Mouse (Mus musculus): Measurements from ENCODE around the gene Rtl5. TPM values are rescaled to one million over a fixed set of nuclear protein-coding genes. Genes with fewer than 3 reads are reported as not detected.
A peak's percentile ranks its signal among the peaks of the same experiment; 100 is the strongest.

The Rtl5 gene
- polyA plus RNA-seq, 1 experiment, result 64.7 TPM

DNA sequence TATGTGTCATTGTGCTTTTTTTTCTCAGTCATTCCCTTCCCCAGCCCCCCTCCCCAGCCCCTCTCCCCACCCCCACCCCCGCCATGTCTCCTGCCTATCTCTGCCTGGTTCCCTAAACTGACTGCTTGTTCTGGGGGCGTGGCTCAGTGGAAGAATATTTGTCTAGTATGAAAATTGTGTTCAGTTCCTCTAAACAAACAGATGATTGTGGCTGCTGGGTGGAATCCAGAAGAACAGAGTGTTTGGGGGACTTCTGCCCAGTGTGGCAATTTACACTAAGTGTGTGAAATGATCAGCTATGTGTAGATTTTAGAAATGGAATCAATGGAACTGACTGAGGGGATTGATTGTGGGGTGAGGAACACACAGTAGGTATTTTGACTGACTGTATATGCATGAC lies 37.5 kb downstream of the Rtl5 start:
- DNase-seq (ENCODE audit: low read depth), result no peak
- TF ChIP-seq POLR2A (IDR thresholded peaks at IDR 0.05; ENCODE audit: borderline replicate concordance, extremely low read depth, insufficient read depth, insufficient read length, poor library complexity, severe bottlenecking), result no peak
- no peak for TF ChIP-seq CTCF (IDR thresholded peaks at IDR 0.05; ENCODE audit: borderline replicate concordance, extremely low read depth, insufficient read depth, insufficient read length)

DNA sequence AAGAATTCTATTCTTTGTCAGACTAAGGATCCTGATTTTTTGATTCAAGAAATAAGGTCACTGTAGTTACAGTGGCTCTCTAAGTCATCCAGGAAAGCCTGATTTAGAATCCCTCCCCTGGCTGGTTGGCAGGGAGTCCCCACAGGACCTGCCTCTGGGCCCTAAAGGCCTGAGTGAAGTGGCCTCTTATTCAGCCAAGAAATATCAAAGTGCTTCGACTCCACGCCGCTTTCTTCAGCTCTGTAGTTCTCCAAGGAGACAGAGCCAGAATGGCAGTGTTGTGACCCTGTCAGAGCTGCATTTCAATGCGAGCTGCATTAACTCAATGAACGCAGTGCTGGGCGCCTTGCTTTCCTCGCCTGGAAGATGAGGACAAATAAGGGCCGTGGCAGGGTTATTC lies 38.7 kb downstream of the Rtl5 start:
- DNase-seq (ENCODE audit: low read depth), result peak; percentile 58
- no peak for TF ChIP-seq CTCF (IDR thresholded peaks at IDR 0.05; ENCODE audit: borderline replicate concordance, extremely low read depth, insufficient read depth, insufficient read length)
- no peak for TF ChIP-seq POLR2A (IDR thresholded peaks at IDR 0.05; ENCODE audit: borderline replicate concordance, extremely low read depth, insufficient read depth, insufficient read length, poor library complexity, severe bottlenecking)

DNA sequence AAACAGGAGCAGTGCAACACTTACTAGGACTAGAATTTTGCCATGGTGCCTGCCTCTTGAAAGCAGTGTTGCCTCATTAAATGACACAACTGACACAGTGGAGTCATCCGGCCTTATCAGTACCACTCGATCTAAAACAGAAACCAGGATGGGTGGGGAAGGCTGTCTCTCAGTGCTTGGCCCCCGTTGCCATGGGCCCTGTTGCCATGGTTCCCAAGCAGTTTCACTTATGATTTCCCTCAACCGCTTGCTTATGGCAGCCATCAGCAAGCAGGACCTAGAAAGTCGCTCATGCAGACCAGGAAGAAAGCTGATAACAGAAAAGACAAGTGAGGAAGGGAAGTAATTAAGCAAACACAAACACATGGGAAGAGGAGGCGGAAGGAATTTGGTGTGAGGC lies 39.3 kb downstream of the Rtl5 start:
- peak; percentile 45 for DNase-seq (ENCODE audit: low read depth)
- TF ChIP-seq POLR2A (IDR thresholded peaks at IDR 0.05; ENCODE audit: borderline replicate concordance, extremely low read depth, insufficient read depth, insufficient read length, poor library complexity, severe bottlenecking) (no peak), CTCF (IDR thresholded peaks at IDR 0.05; ENCODE audit: borderline replicate concordance, extremely low read depth, insufficient read depth, insufficient read length) (no peak)

DNA sequence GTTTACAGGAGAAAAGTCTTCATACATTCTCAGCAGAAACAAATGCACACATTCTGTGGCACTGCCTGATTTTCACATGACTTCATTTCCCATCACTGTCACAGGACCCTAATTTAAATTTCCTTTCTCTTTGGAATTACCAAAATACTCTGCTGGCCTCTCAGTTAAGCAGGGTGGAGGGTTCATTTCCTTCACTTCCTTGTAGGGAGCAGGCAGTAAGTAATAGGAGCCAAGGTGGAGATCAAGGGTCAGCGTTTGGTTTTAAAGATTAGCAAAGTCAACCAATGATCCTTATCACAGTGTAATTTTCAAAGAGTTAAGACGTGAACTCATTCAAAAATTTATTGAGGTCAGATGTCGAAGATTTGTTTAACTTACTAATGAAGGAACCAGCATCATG lies 46.1 kb downstream of the Rtl5 start:
- no peak for TF ChIP-seq POLR2A (IDR thresholded peaks at IDR 0.05; ENCODE audit: borderline replicate concordance, extremely low read depth, insufficient read depth, insufficient read length, poor library complexity, severe bottlenecking)
- no peak for TF ChIP-seq CTCF (IDR thresholded peaks at IDR 0.05; ENCODE audit: borderline replicate concordance, extremely low read depth, insufficient read depth, insufficient read length)
- no peak for DNase-seq (ENCODE audit: low read depth)

DNA sequence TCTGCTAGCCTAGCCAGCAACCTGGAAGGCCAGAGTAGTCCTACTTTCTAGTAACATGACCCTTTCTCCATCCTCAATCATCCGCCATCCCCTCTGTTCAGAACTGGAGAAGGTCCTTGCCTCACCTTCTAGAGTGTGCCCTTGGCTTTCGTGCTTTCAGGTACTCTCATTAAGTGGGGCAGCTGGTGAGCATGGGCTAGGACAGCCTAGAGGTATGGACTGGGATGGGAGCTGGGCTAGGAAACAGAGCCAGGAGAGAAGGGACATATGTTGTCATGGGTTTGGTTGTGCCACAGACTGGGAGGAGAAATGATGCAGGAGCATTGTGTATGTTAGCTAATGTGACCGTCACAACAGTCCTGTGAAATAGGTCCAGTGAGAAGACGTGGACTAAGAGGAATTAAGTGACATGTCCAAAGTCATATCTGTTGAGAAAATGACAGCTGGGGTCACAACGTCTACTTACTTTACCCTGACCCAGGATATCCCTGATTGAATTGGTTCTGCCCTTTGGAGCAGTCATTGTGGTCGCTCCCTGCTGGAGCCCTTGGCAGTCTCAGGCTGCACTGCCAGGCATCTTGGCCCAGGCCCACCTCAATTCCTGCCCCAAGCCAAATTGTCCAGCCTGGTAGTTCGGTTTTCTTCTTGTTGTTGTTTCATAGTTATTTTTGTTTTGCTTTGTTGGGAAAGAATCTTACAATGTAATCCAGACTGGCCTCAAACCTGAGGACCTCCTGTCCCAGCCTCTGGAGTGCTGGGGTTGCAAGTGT lies 51.4 kb downstream of the Rtl5 start:
- no peak for TF ChIP-seq CTCF (IDR thresholded peaks at IDR 0.05; ENCODE audit: borderline replicate concordance, extremely low read depth, insufficient read depth, insufficient read length)
- no peak for TF ChIP-seq POLR2A (IDR thresholded peaks at IDR 0.05; ENCODE audit: borderline replicate concordance, extremely low read depth, insufficient read depth, insufficient read length, poor library complexity, severe bottlenecking)

DNA sequence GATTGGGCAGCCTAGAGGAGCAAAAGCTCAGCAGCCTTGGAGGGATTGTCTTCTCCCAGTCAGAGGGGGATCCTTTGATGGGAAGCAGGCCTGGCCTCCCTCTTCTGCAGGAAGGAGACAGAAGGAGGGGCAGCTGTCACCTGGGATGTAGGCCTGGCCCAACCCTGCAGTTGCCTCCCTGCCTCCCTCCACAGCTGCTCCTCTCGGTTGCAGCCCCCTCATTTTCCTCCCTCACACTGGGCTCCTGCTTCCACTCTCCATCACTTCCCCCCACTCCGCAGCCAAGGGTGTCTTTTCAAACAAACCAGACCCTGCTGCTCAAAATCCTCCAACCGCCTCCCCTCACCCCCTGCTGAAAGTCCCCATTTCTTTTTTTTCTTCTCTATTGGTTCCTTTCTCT lies 52.2 kb downstream of the Rtl5 start:
- no peak for DNase-seq (ENCODE audit: low read depth)
- TF ChIP-seq CTCF (IDR thresholded peaks at IDR 0.05; ENCODE audit: borderline replicate concordance, extremely low read depth, insufficient read depth, insufficient read length) (no peak), POLR2A (IDR thresholded peaks at IDR 0.05; ENCODE audit: borderline replicate concordance, extremely low read depth, insufficient read depth, insufficient read length, poor library complexity, severe bottlenecking) (no peak)

More for the DNA sequence above, 51.4 kb downstream of the Rtl5 start:
- no peak for DNase-seq (ENCODE audit: low read depth)

DNA sequence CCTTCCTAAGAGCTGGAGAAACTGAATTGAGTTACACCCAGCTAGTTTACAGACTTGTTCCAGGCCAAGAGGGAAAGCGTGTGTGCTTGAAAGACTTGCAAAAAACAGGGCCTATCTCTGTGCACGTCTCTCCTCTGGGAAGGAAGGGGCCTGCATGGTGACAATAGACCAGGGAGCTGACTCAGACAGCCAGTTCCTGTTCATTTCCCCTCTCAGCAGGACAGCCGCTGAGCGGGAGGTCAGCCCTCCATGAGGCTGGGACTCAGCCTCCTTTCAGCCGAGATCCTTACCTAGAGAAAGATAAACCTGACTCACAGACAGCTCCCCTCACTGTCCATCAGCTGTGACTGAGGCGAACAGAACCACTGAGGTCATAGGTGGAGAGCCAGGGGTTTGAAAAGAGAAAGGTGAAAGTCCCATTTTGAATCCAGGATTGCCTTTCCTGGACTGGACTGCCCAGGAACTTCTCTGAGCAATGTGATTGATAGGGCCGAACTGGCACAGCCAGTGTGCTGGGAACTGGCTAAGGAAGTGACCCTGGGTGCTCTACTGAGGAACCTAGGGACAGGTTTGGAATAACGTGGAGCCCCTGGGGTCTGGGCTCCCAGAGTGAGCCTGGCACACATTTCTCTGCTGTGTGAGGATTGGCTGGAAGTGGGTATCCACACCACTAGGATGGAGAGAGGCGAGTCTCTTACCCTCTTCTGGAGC lies 53.7 kb downstream of the Rtl5 start:
- DNase-seq (ENCODE audit: low read depth), result no peak
- TF ChIP-seq CTCF (IDR thresholded peaks at IDR 0.05; ENCODE audit: borderline replicate concordance, extremely low read depth, insufficient read depth, insufficient read length) (no peak), POLR2A (IDR thresholded peaks at IDR 0.05; ENCODE audit: borderline replicate concordance, extremely low read depth, insufficient read depth, insufficient read length, poor library complexity, severe bottlenecking) (no peak)

Other genes starting within 250 kb of the Rtl5 start
- 2.5 and 4.5 TPM in 2 replicates for gene Nhsl2, start 221.9 kb downstream of the Rtl5 start, polyA plus RNA-seq (2012; rRNA removed)
- gene Pin4, start 48.1 kb upstream of the Rtl5 start, polyA plus RNA-seq (2012; rRNA removed), result 38.2 and 39.8 TPM in 2 replicates
- gene Ercc6l, start 85.8 kb upstream of the Rtl5 start, polyA plus RNA-seq (2012; rRNA removed), result 2.2 and 2.5 TPM in 2 replicates
- 989 and 1,086 TPM in 2 replicates for gene Rps4x, start 118.1 kb upstream of the Rtl5 start, polyA plus RNA-seq (2012; rRNA removed)
- 14.4 and 15.8 TPM in 2 replicates for gene Cited1, start 180.9 kb upstream of the Rtl5 start, polyA plus RNA-seq (2012; rRNA removed)

All from brain, embryonic 14.5 days (tissue).